Mouse (Mus musculus) retina, adult 2 months (tissue): ENCODE data around the gene Gm10065.
"Not testable (repeated sequence)": the region's sequence is repeated elsewhere in the genome, so short reads cannot be mapped to it uniquely, and the experiment has no call there.

Experiments
- DNase-seq: peaks from one replicate; pipeline ENCODE4 v3.0.0-alpha.2; 2012; ENCODE audit warnings: low read depth, low spot score

Gene Gm10065

DNA sequence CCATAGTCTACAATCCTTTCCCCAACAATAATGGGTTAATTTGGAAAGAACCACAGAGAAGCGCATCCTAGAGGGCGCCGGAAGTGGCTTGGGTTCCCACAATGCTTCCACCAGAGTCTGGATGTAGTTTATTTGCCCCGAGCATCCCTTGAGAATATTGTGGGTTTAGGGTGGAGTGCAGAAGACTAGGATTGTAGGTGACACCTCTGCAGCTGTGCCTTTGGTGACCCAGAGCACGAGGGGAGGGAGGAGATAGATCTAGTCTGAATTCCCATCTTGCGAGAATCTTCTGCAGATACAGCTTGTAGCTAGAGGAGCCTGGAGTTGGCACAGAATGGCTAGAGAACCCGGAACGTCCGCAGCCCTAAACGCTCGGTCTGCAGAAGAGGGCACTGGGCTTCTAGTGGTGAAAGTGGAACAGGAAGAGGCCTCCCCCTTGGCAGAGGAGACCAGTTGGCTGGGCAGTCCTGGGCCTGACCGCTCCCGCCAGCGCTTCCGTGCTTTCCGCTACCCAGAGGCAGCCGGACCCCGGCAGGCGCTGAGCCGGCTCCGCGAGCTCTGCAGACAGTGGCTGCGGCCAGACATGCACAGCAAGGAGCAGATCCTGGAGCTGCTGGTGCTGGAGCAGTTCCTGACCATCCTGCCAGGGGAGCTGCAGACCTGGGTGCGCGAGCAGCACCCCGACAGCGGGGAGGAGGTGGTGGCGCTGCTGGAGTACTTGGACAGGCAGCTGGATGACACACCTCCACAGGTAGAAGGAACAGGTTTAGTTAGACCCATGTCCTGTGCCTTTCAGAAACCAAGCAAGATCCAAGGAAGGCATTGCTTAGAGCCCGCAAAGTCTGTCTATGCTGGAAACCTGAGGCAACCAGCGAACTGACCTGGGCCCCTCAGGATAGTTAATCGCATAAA, at the start of gene Gm10065, which contains the start of gene Zkscan4:
Gene Gm10065, minus strand, starts transcription at position 683 of the 912 bp plus-strand sequence.
Gene Zkscan4, plus strand, starts transcription at position 149 of the 912 bp plus-strand sequence.
- peak; percentile 59 for DNase-seq

- DNase-seq, result peak; percentile 75
Observed at GRCm38 (mm10) chr13:21506221-21506649, 27.0 kb upstream of the Gm10065 start.

GRCm38 (mm10) chr13:21502296-21502695, 23.1 kb upstream of the Gm10065 start:
- DNase-seq, result no peak

DNA sequence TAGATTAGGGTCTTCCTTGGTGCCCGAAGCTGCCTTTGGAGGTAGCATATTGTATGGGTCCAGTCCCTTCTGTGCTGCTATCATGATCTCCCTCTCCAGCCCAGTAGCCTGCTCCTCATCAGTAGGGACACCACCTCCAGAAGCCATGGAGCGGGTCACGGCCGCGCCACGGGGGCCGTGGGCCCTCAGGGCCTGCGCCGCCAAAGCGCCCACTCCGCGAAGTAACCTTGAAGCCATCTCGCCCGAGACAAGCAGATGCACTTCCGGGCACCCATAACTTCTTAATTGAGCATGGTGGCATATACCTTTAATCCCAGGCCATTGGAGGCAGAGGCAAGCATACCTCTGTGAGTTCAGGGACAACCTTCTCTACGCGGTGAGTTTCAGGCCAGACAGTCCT, 21.9 kb upstream of the Gm10065 start, which contains the start of gene Gm11273:
Gene Gm11273, minus strand, starts transcription at position 237 of the 400 bp plus-strand sequence.
- DNase-seq, result not testable (repeated sequence)

DNA sequence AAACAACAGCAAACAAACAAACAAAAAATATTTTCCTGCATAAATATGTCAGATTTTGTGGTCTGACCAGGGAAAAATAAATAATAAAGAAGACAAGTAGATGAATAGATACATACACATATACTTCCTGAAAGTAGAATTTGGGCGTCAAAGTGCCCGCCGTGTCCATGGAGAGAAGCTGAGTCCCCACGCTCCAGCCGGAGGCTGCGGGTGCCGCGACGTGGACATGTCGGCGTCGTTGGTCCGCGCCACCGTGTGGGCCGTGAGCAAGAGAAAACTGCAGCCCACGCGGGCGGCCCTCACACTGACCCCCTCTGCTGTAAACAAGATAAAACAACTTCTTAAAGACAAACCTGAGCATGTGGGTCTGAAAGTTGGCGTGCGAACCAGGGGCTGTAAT, 15.8 kb upstream of the Gm10065 start, which contains the start of gene AK157302:
Gene AK157302, plus strand, starts transcription at position 144 of the 400 bp plus-strand sequence.
- DNase-seq, result no peak

DNA sequence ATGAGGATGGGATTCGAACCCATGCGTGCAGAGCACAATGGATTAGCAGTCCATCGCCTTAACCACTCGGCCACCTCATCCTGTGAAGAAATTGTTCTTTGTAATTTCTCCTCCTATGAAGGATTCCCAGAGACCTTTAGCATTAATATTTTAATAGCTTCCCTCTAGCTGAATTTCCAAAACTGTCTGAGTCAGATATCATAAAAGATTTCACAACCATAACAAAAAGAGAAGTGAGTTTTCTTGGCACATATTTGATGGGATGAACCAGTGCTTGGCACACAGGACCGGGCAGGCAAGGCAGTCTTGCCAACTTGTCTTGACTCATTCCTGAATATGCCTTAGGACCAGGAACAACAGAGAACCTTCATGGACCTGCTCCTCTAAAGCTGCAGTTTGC, 13.6 kb upstream of the Gm10065 start:
- DNase-seq, result no peak

DNA sequence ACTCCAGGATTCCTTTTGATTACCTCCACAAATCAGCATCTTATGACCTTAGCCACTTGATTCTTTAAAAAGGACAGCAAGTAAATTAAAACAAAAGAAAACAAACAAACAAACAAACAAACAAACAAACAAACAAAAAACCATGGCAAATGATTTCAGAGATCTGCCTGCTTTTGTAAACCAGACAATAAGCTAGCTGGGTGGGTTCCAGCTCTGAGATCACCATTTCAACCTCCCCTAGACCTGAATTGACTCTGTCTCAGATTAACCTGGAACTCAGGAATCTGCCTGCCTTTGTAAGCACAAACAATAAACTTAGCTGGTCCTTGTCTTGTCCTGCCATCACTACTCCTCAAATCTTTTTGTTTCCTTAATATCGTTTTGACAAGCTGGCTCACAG, 7.6 kb upstream of the Gm10065 start:
- no peak for DNase-seq

GRCm38 (mm10) chr13:21472427-21472826, 6.8 kb downstream of the Gm10065 start:
- no peak for DNase-seq

DNA sequence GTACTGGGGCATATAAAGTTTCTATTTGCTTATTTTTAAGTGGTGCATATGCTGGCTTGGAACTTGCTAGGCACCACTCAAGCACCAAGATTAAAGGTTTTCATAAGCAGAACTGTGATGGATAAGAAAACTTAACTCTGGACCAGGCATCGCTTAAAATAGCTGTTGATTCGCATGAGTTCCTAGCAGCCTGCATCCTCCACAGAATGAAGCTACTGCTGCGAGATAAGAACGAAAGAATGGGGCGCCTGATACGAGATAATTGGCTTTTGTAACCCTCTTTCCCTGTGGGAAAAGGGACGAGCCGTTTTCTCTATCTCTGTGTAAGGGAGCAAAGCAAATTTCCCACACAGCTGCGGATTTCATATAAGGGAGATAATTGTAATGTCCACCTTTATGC, 10.1 kb downstream of the Gm10065 start:
- no peak for DNase-seq

GRCm38 (mm10) chr13:21468061-21469019, 10.9 kb downstream of the Gm10065 start, which contains the start of gene Nkapl:
Gene Nkapl, minus strand, starts transcription at chr13:21468509.
- peak; percentile 75 for DNase-seq

- no peak for DNase-seq
Observed at GRCm38 (mm10) chr13:21467336-21467735, 11.9 kb downstream of the Gm10065 start.

DNA sequence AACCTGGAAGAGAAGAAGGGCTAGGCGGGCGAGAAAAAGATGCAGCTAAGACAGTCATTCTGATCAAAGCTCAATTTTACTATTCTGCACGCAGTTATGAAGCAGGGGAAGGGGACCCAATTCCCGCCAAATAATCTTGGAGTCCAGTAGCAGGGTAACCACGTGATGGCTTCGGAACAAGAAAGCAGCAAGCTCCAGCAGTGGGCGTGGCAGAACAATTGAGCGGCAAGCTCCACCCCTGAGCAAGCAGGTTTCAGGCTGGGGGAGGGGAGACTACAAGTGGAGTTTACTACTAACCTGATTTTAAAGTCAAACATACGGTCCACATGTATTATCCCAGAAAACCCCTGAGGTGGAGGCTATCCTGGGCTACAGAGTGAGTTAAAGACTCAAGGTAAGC, 16.7 kb downstream of the Gm10065 start:
- DNase-seq, result not testable (repeated sequence)

DNA sequence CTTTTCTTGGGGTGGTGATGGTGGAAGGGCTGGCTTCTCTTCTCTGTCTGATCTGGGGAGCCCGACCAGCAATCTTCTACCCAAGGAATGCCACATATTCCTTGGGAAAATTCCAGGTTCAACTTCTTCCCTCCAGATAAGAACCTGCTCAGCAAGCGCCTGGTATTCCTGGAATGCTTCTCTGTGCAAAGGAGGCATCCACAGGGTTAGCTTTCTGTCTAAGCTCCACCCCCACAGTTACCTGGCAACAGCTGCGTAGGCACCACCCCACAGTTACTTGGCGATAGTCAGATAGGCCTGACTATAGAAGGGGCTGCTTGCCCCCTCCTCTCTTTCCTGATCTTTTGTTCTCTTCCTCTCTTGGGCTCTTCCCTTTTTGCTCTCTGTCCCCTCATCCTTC, 22.9 kb downstream of the Gm10065 start:
- DNase-seq, result no peak

GRCm38 (mm10) chr13:21454133-21454532, 25.1 kb downstream of the Gm10065 start:
- DNase-seq, result no peak

- DNase-seq, result peak; percentile 76
Observed at GRCm38 (mm10) chr13:21453449-21453848, 25.8 kb downstream of the Gm10065 start, which contains the start of gene Zscan26. Gene Zscan26, minus strand, starts transcription at chr13:21453730.

- DNase-seq, result peak; percentile 48
Observed at GRCm38 (mm10) chr13:21453042-21453441, 26.2 kb downstream of the Gm10065 start.

- no peak for DNase-seq
Observed at GRCm38 (mm10) chr13:21447856-21448614, 31.2 kb downstream of the Gm10065 start.

DNA sequence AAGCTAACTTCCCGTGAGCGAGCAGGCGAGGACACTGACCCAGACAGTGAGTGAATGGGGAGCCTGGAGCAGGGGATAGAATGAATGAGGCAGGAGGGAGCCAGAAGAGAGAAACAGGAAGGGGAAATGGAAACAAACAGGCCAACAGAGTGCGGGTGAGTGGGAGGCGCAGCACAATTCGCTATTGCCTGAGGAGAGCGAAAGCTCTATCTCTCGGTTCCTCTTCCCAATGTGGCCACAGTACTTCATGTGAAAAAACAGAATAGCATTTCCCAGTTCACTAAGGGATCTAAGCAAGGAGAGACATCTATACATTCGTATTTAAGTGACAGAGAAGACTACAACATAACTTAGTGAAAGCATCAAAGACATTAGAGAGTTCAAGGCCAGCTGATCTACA, 32.4 kb downstream of the Gm10065 start:
- no peak for DNase-seq

DNA sequence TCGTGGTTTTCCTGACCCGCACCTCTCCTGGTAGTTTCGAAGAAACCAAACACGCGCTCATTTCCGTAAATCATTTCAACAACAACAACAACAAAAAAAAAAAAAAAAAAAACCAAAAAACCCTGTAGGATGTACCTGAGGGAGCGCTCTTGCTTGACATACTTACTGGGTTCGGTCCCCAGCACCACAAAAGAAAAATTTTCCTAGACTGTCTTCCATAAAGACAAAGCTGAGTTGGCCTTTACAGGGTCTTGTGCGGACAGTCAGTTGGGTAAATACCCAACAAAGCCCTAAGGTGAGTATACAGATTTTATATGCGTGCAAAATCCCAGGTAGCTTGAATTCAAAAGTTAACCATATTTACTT, 38.1 kb downstream of the Gm10065 start:
- DNase-seq, result no peak

DNA sequence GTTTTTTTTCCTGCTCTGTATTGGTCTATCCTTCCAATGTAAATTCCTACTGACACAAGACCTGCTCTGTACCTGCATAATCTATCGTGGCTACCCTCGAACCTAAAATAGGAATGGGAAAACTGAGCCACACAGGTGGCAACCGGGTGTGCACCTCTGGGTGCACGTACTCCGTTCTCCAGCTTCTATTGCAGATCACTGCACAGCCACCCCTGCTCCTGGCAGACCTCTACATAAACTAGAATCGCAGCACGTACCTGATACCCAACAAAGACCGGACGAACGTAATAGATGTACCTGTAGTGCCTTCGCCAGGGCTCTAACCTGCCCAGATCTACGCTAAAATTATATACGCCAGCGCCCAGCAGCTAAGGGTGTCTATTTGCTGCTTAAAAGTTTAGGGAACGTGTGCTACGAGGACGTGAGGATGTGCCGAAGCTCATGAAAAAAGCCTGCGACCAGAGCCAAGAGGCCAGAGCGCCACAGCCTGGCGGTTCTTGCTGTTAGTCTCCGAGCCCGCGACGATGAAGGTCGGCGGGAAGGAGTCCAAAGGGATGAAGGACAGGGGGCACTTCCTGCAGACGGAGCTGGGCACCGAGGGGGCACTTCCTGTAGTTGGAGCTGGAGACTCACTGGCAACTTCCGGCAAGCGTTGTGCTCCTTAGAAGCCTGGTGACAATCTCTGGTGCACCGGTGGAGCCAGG, 38.6 kb downstream of the Gm10065 start, which contains the start of gene Pgbd1:
Gene Pgbd1, minus strand, starts transcription at position 556 of the 704 bp plus-strand sequence.
- peak; percentile 44 for DNase-seq
